Mouse (Mus musculus) heart, adult 2 months (tissue): Measurements from ENCODE around the gene Cttnbp2nl.
A peak's percentile ranks its signal among the peaks of the same experiment; 100 is the strongest.

Source experiments
- CTCF ChIP-seq: fragments of 200-600 bp; IDR thresholded peaks from 2 replicates; pipeline ENCODE4 v1.8.1; 2022; ENCODE audit warnings: antibody characterized with exemption, mild to moderate bottlenecking, moderate library complexity
- EP300 ChIP-seq: fragments of 200-500 bp; IDR thresholded peaks from 2 replicates; pipeline ENCODE4 v1.6.1; 2011; ENCODE audit warnings: low read depth, low read length, control low read depth; ENCODE audit not compliant: insufficient read depth
- POLR2A ChIP-seq: fragments of 200-500 bp; IDR thresholded peaks from 2 replicates; pipeline ENCODE4 v1.6.1; 2011; ENCODE audit warnings: mild to moderate bottlenecking, low read depth, low read length, control low read depth; ENCODE audit not compliant: insufficient read depth

GRCm38 (mm10) chr3:105078231-105078826 is 25.4 kb upstream of the Cttnbp2nl start:
- TF ChIP-seq POLR2A (no peak), EP300 (peak; percentile 73), CTCF (peak; percentile 83)
